Mouse (Mus musculus): Measurements from ENCODE around the gene Tpbgl.
A peak's percentile ranks its signal among the peaks of the same experiment; 100 is the strongest.

Gene Tpbgl

GRCm38 (mm10) chr7:99633966-99634665, 7.2 kb upstream of the Tpbgl start:
- no peak for DNase-seq

- DNase-seq = no peak
Observed at GRCm38 (mm10) chr7:99632286-99632685, 5.4 kb upstream of the Tpbgl start.

GRCm38 (mm10) chr7:99627366-99627765, 463 bp upstream of the Tpbgl start:
- DNase-seq = peak; percentile 22

GRCm38 (mm10) chr7:99625722-99626375, 1.1 kb downstream of the Tpbgl start:
- DNase-seq = peak; percentile 95

- DNase-seq = peak; percentile 78
Observed at GRCm38 (mm10) chr7:99618860-99619259, 8.0 kb downstream of the Tpbgl start.

- DNase-seq = peak; percentile 38
Observed at GRCm38 (mm10) chr7:99618264-99618663, 8.6 kb downstream of the Tpbgl start.

GRCm38 (mm10) chr7:99607632-99608031, 19.3 kb downstream of the Tpbgl start:
- no peak for DNase-seq

- DNase-seq = peak; percentile 18
Observed at GRCm38 (mm10) chr7:99606766-99607165, 20.1 kb downstream of the Tpbgl start.

GRCm38 (mm10) chr7:99606303-99606702, 20.6 kb downstream of the Tpbgl start:
- DNase-seq = no peak

- DNase-seq = no peak
Observed at GRCm38 (mm10) chr7:99605058-99605457, 21.8 kb downstream of the Tpbgl start.

- DNase-seq = peak; percentile 56
Observed at GRCm38 (mm10) chr7:99603875-99604662, 22.8 kb downstream of the Tpbgl start.

GRCm38 (mm10) chr7:99598722-99599121, 28.2 kb downstream of the Tpbgl start:
- DNase-seq = no peak

- DNase-seq = no peak
Observed at GRCm38 (mm10) chr7:99593868-99594803, 32.8 kb downstream of the Tpbgl start.

GRCm38 (mm10) chr7:99592669-99593068, 34.2 kb downstream of the Tpbgl start:
- no peak for DNase-seq

- DNase-seq = no peak
Observed at GRCm38 (mm10) chr7:99590646-99591045, 36.3 kb downstream of the Tpbgl start.

- DNase-seq = peak; percentile 88
Observed at GRCm38 (mm10) chr7:99590064-99590463, 36.8 kb downstream of the Tpbgl start.

GRCm38 (mm10) chr7:99585976-99586375, 40.9 kb downstream of the Tpbgl start:
- no peak for DNase-seq

GRCm38 (mm10) chr7:99583625-99584024, 43.3 kb downstream of the Tpbgl start:
- DNase-seq = no peak

- no peak for DNase-seq
Observed at GRCm38 (mm10) chr7:99582867-99583266, 44.0 kb downstream of the Tpbgl start.

- no peak for DNase-seq
Observed at GRCm38 (mm10) chr7:99582306-99582705, 44.6 kb downstream of the Tpbgl start.

- DNase-seq = no peak
Observed at GRCm38 (mm10) chr7:99580247-99580646, 46.7 kb downstream of the Tpbgl start.

- DNase-seq = peak; percentile 58
Observed at GRCm38 (mm10) chr7:99579491-99580190, 47.3 kb downstream of the Tpbgl start.

All from thymus, postnatal 4 days (tissue).